Mouse (Mus musculus) gastrocnemius, adult 2 months (tissue): Measurements from ENCODE around the gene Tmem87b. TPM values are rescaled to one million over a fixed set of nuclear protein-coding genes. Genes with fewer than 3 reads are reported as not detected.

Source experiments
- DNase-seq: peaks from one replicate; pipeline ENCODE4 v3.0.0; 2022
- H3K27ac ChIP-seq: fragments of 200-600 bp; 2 replicates; pipeline ENCODE4 v1.8.1; 2022; ENCODE audit warnings: mild to moderate bottlenecking
- H3K4me3 ChIP-seq: fragments of 200-600 bp; 2 replicates; pipeline ENCODE4 v1.8.1; 2022; ENCODE audit warnings: mild to moderate bottlenecking, moderate library complexity
- CTCF ChIP-seq: fragments of 200-600 bp; IDR thresholded peaks from 2 replicates; pipeline ENCODE4 v1.8.1; 2022; ENCODE audit warnings: antibody characterized with exemption, mild to moderate bottlenecking, moderate library complexity
- intact Hi-C: fragments of 180-260 bp; cut with DNase I; formaldehyde crosslinking; loops from one replicate; pipeline ENCODE4 v1.15.1; 2025
- total RNA-seq, 2 experiments: library from RNA; stranded (reverse); gene quantifications; 2 replicates each; pipeline ENCODE4 v1.2.3; 2021

Tmem87b gene
- total RNA-seq, 2 experiments from 2014 or later = 15.9 to 16.1 TPM

DNA sequence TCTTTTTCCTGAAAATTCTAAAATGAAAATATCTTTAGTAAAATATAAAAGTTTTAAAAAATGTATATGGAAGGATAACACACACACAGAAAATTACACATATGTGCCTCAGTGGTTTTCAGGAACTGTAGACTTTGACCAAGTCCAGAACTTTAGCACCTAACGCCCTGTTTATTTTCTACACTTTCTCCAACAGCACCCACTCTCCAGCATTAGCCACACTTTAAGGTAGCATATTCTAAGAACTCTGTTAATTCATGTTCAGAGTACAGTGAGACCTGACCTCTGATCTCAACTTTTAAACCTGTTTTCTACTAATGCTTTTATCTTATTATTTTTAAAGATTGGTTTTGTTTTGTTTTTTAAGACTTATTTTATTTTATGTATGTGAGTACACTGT lies 9.9 kb downstream of the Tmem87b start:
- no peak overlapping the region for H3K4me3 ChIP-seq
- H3K27ac ChIP-seq = no peak overlapping the region
- intact Hi-C loops = no loop called here
- DNase-seq = no peak
- TF ChIP-seq CTCF = no peak

DNA sequence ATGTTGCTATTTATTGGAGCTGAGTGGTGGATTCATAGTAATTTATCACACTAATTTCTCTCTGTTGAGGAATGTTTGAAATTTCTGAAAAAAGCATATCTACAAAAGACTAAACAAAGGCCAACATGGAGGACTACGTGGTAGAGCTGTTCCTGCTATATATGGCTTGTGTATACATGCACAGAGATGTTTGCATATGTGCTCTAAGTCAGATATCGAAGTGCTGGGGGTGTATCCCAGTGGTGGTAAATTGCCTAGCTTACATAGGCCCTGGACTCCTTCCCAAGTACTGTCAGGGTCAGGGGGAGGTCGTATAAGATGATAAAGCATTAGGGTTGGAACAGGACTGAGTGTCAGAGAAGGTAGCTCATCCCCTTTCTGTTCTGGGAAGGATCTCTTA lies 14.7 kb downstream of the Tmem87b start:
- Histone ChIP-seq H3K27ac (no peak overlapping the region), H3K4me3 (no peak overlapping the region)
- DNase-seq = no peak
- intact Hi-C loops = no loop called here
- TF ChIP-seq CTCF = no peak

DNA sequence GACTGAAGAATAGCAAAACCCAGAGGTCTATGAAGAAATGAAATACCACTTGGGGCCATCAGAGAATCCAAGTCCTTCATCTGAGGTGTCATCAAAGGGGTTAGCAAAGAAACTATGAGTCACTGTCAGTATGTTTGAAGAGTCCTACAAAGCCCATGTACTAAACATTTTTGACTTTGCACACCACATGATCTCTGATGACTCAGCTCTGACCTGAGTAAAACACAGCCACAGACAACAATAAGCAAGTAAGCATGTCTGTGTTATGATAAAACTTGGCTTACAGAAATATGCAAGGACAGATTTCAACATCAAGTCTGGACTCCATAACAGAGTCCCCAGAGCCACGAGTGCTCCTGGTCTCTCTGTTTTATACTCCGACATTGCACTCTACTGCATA lies 15.1 kb downstream of the Tmem87b start:
- Histone ChIP-seq H3K4me3 (no peak overlapping the region), H3K27ac (no peak overlapping the region)
- intact Hi-C loops = no loop called here
- DNase-seq = no peak
- no peak for TF ChIP-seq CTCF

DNA sequence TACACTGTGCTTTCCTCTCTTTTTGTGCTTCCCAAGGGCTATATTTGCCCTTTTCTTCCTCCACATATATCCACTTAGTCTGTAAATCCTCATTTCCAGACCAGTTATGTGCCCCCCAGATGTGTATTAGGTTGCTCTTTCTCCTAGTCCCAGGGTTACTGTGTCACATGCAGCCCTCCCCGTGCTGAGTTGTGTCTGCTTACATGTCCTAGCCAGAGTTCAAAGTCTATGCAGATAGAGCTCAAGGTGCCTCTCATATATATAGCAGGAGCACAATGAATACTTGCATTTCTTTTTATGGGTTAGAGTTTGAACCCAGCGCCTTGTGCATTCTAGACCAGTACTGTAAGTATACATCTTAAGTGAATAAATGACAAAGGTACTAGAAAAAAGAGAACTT lies 15.5 kb downstream of the Tmem87b start:
- Histone ChIP-seq H3K4me3 (no peak overlapping the region), H3K27ac (no peak overlapping the region)
- DNase-seq = no peak
- no peak for TF ChIP-seq CTCF
- intact Hi-C loops = no loop called here

DNA sequence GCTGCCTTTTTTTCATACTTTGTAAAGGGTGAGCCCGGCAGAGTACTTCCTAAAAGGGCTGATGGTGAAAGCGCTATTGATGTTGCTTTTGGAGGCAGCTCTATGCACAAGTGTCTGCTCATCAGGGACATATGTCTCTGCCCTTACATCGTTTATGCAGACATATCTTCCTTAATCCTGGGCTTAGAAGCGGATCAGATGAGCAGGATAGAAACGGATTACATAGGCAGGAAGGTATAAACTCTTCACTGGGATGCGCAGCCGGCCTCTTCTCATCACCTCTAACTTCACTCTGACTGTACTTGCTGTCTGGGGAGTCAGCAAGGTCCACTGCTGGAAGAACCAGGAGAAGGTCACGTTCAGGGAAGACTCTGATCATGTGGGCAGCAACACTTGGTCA lies 19.6 kb downstream of the Tmem87b start:
- no peak for TF ChIP-seq CTCF
- no peak for DNase-seq
- H3K4me3 ChIP-seq = no peak overlapping the region
- intact Hi-C loops = no loop called here
- no peak overlapping the region for H3K27ac ChIP-seq

DNA sequence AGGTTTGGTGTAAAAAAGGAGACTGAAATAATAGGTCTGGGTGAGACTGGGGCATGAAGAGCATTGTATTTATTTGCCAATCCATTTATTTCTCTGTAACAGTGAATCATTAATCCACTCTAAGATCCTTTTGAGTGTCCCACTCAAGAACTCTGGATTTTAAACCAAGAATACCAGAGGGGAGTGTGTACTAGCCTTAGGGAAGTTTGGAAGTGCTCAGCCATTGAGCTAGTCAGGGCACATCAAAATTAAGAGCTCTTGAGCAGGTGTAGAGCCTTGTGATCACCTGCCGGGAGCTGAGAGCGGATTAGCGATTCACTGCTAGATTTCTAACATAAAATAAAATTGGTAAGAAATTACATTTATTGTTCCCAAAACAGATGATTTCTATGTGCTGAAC lies 20.7 kb downstream of the Tmem87b start:
- no peak for DNase-seq
- no peak overlapping the region for H3K27ac ChIP-seq
- intact Hi-C loops = no loop called here
- no peak overlapping the region for H3K4me3 ChIP-seq
- TF ChIP-seq CTCF = no peak

DNA sequence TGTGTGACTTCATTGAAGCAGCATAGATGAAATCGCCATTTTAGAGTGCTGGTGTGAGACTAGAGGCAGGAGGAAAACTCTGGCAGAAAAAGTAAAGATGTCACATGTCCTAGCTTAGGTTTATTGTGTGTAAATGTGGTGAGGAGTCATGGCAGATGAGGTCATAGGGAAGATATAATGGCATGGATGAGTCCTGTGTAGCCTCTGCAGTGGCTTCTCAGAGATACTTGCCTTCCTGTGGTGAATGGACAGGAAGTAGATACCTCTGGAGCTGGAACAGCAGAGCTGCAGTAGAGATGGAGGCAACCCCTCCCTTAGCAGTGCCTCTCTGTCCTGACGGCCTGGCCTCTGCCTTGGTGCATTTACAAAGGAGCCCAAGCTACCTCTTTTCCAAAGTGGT lies 21.6 kb downstream of the Tmem87b start:
- intact Hi-C loops = no loop called here

DNA sequence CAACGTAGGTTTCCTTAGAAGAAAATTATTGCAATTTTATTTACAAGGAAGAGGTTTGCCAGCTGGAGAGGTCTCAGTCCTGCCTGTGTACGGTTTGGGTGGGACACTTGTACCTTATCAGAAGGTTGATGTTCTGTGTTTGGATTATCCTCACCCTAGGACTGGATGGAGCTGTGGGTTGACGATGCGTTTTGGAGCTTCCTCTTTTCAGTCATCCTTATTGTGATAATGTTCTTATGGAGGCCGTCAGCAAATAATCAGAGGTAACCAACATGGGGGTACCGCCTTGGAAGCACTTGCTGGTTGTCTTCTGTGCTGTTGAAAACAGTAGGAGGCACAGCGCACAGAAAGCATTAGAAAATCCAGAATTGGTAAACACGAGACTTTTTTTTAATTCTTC lies 24.5 kb downstream of the Tmem87b start:
- H3K4me3 ChIP-seq = no peak overlapping the region
- DNase-seq = no peak
- intact Hi-C loops = no loop called here
- no peak overlapping the region for H3K27ac ChIP-seq
- TF ChIP-seq CTCF = no peak

More for the DNA sequence above, 21.6 kb downstream of the Tmem87b start:
- no peak overlapping the region for H3K4me3 ChIP-seq
- no peak overlapping the region for H3K27ac ChIP-seq
- no peak for DNase-seq
- no peak for TF ChIP-seq CTCF

DNA sequence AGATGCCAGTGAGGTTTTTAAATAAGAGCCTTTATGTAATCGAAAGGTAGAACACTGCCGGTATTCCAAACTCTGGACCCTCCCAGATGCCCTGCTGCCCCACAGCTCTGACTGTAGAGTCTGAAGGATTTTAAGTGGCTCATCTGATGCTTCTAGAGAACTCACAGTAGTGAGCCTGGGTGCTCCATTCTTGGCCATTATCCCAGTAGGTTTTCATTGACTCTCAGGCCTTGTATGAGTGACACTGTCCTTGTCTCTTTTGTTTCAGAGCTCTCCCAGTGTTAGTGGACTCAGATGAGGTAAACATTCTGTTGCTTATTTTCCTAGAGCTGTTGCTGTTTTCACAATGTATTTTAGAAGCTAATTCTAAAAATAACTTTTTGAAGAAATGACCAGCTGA lies 32.1 kb downstream of the Tmem87b start:
- intact Hi-C loops = no loop called here
- no peak for TF ChIP-seq CTCF
- Histone ChIP-seq H3K4me3 (no peak overlapping the region), H3K27ac (no peak overlapping the region)
- DNase-seq = no peak

DNA sequence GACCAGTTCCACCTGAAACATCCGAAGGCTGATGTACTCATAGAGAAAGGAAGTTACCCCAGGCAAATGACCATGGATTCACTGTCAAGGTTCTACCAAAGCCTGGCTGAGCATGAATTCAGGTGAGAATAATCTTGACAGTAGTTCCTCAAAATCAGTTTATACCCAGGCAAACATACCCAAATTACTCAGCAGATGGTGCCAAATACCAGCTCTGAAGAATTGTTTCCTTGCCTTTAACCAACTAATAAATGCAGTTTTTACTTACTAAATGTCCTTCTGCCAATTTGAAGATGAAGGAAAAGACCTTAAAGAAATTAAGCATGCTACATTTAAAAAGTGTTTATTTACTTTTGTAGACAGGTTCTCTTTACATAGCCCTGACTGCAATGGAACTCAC lies 38.8 kb downstream of the Tmem87b start:
- intact Hi-C loops = no loop called here
- Histone ChIP-seq H3K4me3 (no peak overlapping the region), H3K27ac (no peak overlapping the region)
- no peak for DNase-seq
- no peak for TF ChIP-seq CTCF

DNA sequence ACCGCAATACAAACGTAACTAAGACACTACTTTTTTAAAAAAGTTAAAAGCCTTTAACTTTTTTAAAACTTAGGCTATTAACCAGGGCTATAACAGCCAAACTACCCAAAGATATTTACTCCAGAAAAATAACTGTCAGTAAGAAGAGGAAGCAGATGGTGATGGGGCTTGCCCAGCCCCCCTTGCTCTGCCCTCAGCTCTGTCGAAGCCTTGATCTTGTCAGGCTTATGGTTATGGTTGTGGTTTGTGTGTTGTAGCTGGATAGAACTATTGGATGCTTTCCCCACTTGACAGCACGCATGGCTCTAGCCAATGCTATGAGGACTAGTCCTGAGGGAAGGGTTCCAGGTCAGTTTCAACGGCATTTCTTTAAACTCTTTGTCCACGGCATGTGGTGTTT lies 41.0 kb downstream of the Tmem87b start:
- intact Hi-C loops = no loop called here
- no peak for TF ChIP-seq CTCF
- H3K4me3 ChIP-seq = no peak overlapping the region
- DNase-seq = no peak
- H3K27ac ChIP-seq = no peak overlapping the region

DNA sequence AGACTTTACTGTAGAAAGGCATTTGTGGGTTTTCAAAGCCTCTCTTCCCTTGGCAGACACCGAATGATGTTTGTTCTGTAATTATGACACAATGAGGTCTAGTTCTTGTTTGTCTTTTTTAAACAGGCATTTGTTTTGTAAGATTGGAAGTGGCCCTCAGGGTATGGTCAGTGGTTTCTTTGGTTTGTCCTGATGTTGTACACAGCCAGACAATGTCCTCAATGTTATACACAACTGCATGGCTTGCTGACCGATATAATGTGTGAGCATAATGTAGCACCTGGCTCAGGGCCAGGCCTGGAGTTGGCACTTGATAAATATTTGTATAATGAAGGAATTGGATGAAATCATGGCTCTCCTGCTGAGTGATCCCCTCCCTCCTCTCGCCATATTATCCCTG lies 41.9 kb downstream of the Tmem87b start:
- Histone ChIP-seq H3K4me3 (no peak overlapping the region), H3K27ac (no peak overlapping the region)
- intact Hi-C loops = no loop called here
- no peak for DNase-seq
- TF ChIP-seq CTCF = no peak

DNA sequence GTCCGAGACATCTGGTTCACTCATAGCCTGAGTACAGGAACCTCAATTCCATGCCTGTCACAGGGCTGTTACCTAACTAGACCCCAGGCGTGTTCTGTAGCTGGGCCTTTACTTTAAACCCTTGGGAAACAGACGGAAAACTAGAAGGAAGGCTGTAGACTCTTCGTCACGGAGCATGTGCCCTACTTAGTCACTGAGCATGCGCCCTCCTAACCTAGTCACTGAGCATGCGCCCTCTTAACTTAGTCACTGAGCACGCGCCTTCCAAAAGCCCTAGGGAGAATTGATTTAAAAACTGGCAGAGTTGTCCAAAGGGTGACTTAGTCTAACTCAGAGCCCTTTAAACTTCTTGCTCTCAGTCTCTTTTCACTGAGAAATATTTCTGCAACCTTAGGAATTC lies 44.7 kb downstream of the Tmem87b start, which contains the start of gene Fbln7:
TSS of gene Fbln7 (plus strand) at position 346 of the 400 bp plus-strand sequence.
- no peak for TF ChIP-seq CTCF
- intact Hi-C loops = no loop called here
- peak within 1 kb of the TSS; percentile 73 for H3K4me3 ChIP-seq

DNA sequence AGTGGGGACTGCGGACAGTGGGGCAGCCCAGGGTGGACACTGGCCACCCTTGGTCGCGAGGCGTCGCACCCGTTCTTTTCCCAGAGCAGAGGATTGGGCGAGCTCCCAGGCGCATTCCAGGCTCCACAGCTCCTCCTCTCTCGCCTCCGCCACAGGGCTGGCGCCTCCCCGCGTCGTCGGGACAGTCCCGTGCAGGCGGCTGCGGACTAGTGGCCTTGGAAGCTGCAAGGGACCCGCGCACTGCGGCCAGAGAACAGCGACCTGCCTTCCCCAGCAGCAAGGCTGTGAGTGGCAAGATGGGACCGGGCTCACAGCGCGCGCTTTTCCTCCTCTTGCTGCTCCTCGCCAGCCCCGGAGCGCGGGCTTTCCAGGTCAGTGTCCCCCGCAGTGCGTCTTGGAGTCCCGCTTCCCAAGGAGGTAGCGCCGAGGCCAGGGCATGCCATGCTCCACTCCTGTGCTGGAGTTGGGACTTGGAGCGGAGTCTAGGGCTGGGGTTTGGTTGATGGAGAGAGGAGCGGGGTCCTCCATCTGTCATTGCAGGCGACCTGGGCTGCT lies 45.9 kb downstream of the Tmem87b start:
- TF ChIP-seq CTCF = peak; percentile 40
- peak overlapping the region; percentile 73 for H3K4me3 ChIP-seq
- H3K27ac ChIP-seq = peak overlapping the region; percentile 51
- intact Hi-C loops = no loop called here
- DNase-seq = peak; percentile 79

More for the DNA sequence above, 44.7 kb downstream of the Tmem87b start, which contains the start of gene Fbln7:
- H3K27ac ChIP-seq = peak within 1 kb of the TSS; percentile 51
- DNase-seq = no peak
